Mouse (Mus musculus): ENCODE measurements around the gene Timm23. TPM values are rescaled to one million over a fixed set of nuclear protein-coding genes. Genes with fewer than 3 reads are reported as not detected.

The Timm23 gene
- total RNA-seq (2023): 10 to 100 TPM; 67.2 to 89.6 TPM

DNA sequence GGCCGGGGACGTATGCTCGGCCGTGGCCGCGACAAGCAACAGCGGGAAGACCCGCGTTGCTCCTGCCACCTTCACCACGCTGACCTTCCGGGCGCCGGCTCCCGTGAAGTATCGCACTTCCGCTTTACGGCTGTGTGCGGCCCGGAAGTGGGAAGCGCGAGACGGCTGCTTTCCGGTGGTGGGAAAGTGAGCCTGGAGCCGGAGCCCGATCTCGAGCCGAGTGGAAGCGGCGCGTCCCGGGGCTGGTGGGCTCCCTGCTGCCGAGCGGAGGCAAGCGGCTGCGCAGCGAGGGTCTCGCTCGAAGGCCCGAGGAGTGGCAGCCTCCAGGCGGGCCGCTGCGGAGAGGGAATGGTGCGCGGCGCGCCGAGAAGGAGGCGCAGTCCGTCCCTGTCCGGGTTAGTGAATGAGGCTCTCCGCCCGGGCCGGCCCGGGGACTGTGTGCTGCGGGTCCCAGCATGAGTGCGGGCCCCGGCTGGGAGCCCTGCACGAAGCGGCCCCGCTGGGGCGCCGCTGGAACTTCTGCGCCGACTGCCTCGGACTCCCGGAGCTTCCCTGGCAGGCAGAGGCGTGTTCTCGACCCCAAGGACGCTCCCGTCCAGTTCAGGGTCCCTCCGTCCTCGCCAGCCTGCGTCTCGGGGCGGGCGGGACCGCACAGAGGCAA lies at the start of gene Timm23, which contains the start of gene Parg:
TSS of gene Timm23 (minus strand) at position 108 of the 661 bp plus-strand sequence.
TSS of gene Parg (plus strand) at position 159 of the 661 bp plus-strand sequence.

DNA sequence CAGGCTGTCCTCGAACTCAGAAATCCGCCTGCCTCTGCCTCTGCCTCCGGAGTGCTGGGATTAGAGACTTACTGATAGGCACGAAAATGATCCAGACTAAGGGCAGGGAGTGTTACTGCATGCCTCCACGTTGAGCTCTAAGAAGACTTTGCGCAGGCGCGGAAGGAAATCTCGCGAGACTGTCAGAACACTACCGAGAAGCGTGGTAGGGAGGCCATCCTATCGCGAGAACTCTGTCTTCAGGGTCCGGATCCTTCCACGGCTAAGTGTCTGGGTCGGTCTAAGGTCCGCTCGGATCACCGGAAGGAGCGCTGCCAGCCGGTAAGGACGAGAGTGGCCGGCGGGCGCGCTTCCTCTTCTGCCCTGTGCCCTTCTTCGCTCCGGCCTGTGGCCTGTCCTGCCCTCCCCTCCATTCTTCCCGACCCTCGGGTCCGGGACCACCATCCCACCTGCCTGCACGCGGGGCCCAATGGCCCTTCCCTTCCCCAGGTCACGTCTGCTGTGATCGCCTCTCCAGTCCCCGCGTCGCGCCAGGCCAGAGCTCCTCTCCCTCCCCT lies 41.9 kb downstream of the Timm23 start, which contains the start of gene Ncoa4:
TSS of gene Ncoa4 (plus strand) at position 176 of the 557 bp plus-strand sequence.

DNA sequence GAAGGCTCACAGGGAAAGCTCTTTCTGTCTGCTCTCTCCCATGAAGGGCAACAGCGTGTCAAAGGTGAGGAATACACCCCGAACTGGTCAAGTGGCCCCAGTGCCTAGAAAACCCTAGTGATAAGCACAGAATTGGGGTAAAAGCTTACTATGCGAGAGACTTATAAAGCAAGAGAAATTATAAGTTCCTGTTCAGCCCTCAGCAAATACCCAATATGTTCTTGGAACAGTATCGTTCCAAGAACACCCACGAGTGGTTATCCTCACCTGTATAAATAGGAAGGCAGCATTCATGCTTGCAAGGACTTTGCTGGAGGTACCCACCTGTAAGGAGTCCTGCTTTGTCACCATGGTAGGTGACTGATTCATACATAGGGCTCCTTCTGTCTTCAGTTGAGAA lies 60.0 kb downstream of the Timm23 start, which contains the start of gene Msmb:
TSS of gene Msmb (plus strand) at position 301 of the 400 bp plus-strand sequence.

Other genes starting within 250 kb of the Timm23 start
- not detected for gene Galnt15, start 172.9 kb downstream of the Timm23 start, total RNA-seq (2023)
- gene Oxnad1, start 116.5 kb downstream of the Timm23 start, total RNA-seq (2023): 10 to 100 TPM; 11.0 to 15.1 TPM
- gene Dph3, start 116.2 kb downstream of the Timm23 start, total RNA-seq (2023): 10 to 100 TPM; 76.9 to 94.2 TPM
- not detected for gene Msmb, start 59.9 kb downstream of the Timm23 start, total RNA-seq (2023)
- gene Ncoa4, start 42.0 kb downstream of the Timm23 start, total RNA-seq (2023): 10 to 100 TPM; 72.3 to 73.2 TPM
- 10 to 100 TPM; 59.6 to 75.5 TPM for gene Parg, start 51 bp upstream of the Timm23 start, total RNA-seq (2023)
- not detected for gene Ogdhl, start 120.1 kb upstream of the Timm23 start, total RNA-seq (2023)
- gene 1700024G13Rik, start 186.5 kb upstream of the Timm23 start, total RNA-seq (2023): not detected

Measured in B cell, adult 67 days (primary cell).